Mouse (Mus musculus) B cell, adult (primary cell): ENCODE data around the gene Narf. TPM values are rescaled to one million over a fixed set of nuclear protein-coding genes. Genes with fewer than 3 reads are reported as not detected.

ENCODE experiments used
- total RNA-seq: library from RNA; stranded (reverse); gene quantifications from 4 replicates; pipeline ENCODE4 v1.2.4, GENCODE M21; 2023; ENCODE audit not compliant: inconsistent age

Gene Narf
- 35.9 to 45.9 TPM (median 43.5 TPM) in 4 replicates for total RNA-seq

DNA sequence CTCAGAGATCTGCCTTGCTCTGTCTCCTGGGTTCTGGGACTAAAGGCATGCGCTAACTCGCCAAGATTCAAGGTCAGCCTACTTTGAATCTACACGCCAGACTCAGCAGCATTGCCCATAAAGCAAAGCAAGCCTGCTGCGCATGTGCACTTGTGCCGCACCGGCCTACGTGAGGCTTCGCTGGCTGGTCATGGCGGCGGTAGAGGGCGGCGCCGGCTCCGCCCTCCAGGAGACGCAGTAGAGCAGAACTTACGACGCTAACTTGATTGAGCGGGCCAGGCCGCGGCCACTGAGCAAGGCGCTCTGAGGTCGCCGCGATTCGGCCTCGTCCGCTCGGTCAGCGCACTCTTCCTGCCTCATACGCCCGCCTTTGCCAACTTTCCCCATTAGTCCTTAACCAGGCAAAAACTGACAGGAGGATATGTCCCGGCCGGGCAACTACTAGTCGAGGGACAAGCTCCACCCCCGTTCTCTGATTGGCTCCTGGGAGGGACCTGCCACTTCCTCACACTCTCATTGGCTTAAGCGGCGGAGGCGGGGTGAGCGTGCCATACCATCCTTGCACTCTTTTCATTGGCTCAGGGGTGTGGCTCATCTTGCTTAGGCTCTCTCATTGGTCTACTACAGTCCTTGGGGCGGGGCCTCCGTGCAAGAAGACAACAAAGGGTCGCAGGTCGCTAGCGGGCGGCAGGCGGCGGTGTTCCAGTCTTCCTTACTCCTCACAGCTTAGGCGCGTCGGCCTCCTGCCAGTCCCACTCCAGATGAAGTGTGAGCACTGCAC, at the start of gene Narf:
Narf (plus strand) TSS at position 690 of the 781 bp plus-strand sequence.

DNA sequence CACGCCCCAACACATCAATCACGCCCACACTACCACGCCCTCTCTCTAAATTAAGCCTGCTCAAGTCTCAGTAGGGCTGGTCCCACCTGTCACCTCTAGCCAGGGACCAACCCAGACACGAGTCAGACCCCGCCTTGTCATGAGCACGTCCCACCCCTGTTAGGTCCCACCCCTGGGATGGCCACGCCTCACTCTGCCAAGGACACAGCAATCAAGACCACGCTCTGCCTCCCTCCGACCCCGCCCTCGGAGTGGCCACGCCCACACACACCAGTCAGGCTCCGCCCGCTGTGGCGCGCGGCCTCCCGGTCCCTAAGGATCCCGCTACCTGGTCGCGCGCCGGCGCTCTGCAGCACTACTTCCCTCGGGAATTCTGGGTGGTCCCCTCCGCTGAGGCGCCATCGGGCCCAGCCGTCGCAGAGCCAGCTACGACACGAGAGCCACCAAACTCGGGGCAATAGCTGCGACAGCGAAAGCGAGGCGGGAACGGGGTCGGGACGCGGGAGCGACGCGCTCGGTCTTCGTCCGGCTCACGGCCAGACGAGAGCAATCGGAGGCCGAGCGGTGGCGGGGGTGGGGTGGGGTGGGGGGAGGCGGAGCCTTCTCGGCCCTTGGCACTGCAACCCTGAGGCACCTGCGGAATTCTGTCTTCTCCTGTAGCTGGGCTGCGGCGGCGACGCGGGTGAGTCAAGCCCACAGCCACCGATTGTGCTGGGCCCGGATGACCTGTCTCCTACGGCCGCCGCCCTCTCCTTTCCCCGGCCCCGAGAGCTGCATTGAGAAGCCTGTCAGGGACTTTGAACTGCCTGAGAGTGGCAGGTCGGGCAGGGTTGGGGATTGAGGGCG, 32.7 kb upstream of the Narf start, which contains the start of the genes Hexdc and Ogfod3:
Hexdc (plus strand) TSS at position 273 of the 846 bp plus-strand sequence.
Ogfod3 (minus strand) TSS at position 551 of the 846 bp plus-strand sequence.

DNA sequence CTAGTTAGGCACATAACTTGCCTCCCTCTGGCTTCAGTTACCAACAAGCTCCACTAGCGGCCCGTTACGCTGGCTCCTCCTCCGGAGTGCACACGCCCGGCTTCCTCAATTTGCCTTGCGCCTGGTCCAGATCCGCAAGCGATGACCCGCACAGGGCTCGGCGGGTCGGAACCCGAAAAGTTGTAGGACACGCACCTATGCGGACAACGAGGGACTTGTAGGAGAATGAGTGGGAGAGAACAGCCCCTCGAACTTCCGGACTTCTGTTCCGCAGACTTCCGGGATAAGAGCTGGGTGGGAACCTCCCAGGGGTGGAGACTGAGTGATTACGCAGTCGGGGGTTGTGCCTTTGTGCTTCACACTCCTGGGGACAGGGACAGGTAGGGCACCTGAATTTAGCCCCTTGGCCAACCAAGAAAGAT, 8.0 kb upstream of the Narf start, which contains the start of gene Cybc1:
Cybc1 (minus strand) TSS at position 305 of the 422 bp plus-strand sequence.

DNA sequence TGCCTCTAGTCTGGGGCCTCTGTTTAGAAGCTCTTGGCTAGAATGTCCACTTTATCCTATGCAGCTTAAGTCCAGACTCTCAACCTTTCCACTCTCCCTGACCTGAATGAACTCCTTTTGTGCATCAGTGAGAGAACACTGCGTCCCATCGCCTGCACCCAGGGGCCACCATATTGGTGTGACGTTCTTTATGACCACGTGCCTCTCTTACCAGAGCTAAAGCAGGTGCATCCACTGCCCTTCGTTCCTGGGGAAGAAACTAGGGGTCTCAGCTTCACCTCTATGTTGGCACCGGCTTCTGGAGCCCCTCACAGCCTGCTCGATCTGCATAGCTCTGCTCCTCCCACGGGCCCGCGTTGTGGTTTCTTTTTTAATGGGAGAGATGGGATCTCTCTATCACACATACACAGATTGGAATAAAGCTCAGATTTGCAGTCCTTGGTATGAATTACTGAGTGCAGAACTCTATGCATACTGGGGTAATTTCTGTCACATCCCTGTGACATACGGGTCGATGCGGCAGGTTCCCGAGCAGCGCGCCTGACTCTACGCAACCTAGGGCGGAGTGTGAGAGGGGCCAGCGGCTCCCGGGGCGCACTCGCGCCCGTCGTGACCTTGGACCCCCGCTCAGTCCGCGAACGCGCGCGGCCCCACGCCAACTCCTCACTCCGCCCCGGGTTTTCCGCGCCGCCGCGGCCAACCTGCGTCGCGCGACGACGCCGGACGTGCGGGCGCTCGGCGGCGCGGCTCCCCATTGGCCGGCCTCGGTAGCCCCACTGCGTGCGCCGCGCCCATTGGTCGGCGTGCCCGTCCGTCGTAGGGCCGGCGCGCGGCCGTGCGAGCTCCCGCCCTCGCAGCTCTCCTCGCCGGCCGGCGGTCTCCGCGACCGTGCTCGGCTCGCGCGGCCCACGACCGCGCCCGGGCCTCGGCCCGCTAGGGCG, 22.4 kb downstream of the Narf start, which contains the start of gene Foxk2:
Foxk2 (plus strand) TSS at position 831 of the 941 bp plus-strand sequence.

Other genes with a start within 250 kb of the Narf start
- 132 to 158 TPM (median 145 TPM) in 4 replicates for gene Csnk1d, start 245.9 kb upstream of the Narf start, total RNA-seq
- gene Cd7, start 197.8 kb upstream of the Narf start, total RNA-seq, result 6.4 to 10.0 TPM (median 7.9 TPM) in 4 replicates
- gene Sectm1b, start 173.7 kb upstream of the Narf start, total RNA-seq, result not detected in 4 replicates
- not detected in 4 replicates for gene Sectm1a, start 156.0 kb upstream of the Narf start, total RNA-seq
- gene Tex19.2, start 118.6 kb upstream of the Narf start, total RNA-seq, result not detected in 4 replicates
- not detected in 4 replicates for gene Tex19.1, start 91.1 kb upstream of the Narf start, total RNA-seq
- gene Uts2r, start 77.0 kb upstream of the Narf start, total RNA-seq, result not detected in 4 replicates
- 12.4 to 20.5 TPM (median 17.1 TPM) in 4 replicates for gene Hexdc, start 32.8 kb upstream of the Narf start, total RNA-seq
- 7.9 to 11.9 TPM (median 9.4 TPM) in 4 replicates for gene Ogfod3, start 32.5 kb upstream of the Narf start, total RNA-seq
- gene Cybc1, start 7.9 kb upstream of the Narf start, total RNA-seq, result 101 to 128 TPM (median 103 TPM) in 4 replicates
- 35.8 to 44.3 TPM (median 39.1 TPM) in 4 replicates for gene Foxk2, start 22.7 kb downstream of the Narf start, total RNA-seq
- gene Wdr45b, start 117.2 kb downstream of the Narf start, total RNA-seq, result 54.2 to 59.0 TPM (median 54.9 TPM) in 4 replicates
- not detected in 4 replicates for gene Rab40b, start 151.0 kb downstream of the Narf start, total RNA-seq
- 4.6 to 6.5 TPM (median 5.3 TPM) in 4 replicates for gene Fn3krp, start 184.1 kb downstream of the Narf start, total RNA-seq
- not detected in 4 replicates for gene Fn3k, start 197.7 kb downstream of the Narf start, total RNA-seq
- 31.9 to 36.7 TPM (median 35.6 TPM) in 4 replicates for gene Tbcd, start 214.7 kb downstream of the Narf start, total RNA-seq